Mouse (Mus musculus): ENCODE results near the gene Slc9a7. TPM values are rescaled to one million over a fixed set of nuclear protein-coding genes. Genes with fewer than 3 reads are reported as not detected.

Gene Slc9a7
- polyA plus RNA-seq, 1 experiment from 2014 or later: 6.6 TPM

- Histone ChIP-seq H3K4me3 (replicated peaks; ENCODE audit: low read length) (no peak overlapping the region), H3K9ac (replicated peaks; ENCODE audit: low read depth, low read length) (no peak overlapping the region), H3K4me2 (ENCODE audit: low read length) (no peak overlapping the region), H3K36me3 (ENCODE audit: control insufficient read depth, insufficient read depth) (no peaks in the 10 kb centered on the region), H3K27me3 (replicated peaks; ENCODE audit: control insufficient read depth, insufficient read depth, low read length) (no peaks in the 10 kb centered on the region), H3K4me1 (replicated peaks; ENCODE audit: control insufficient read depth, insufficient read depth, low read length) (no peaks in the 10 kb centered on the region), H3K9me3 (ENCODE audit: control insufficient read depth, low read length) (no peaks in the 10 kb centered on the region), H3K27ac (ENCODE audit: low read length) (no peak overlapping the region)
- no peak for ATAC-seq
Measured at GRCm38 (mm10) chrX:20168430-20168829, 123.2 kb downstream of the Slc9a7 start.

- H3K4me1 ChIP-seq (replicated peaks; ENCODE audit: control insufficient read depth, insufficient read depth, low read length): no peaks in the 10 kb centered on the region
- no peak overlapping the region for H3K27ac ChIP-seq (ENCODE audit: low read length)
- no peak for ATAC-seq
- no peaks in the 10 kb centered on the region for H3K27me3 ChIP-seq (replicated peaks; ENCODE audit: control insufficient read depth, insufficient read depth, low read length)
- no peak overlapping the region for H3K4me3 ChIP-seq (replicated peaks; ENCODE audit: low read length)
- 74% methylated on average over 3 of the region's 3 CpGs for WGBS
- no peak overlapping the region for H3K9ac ChIP-seq (replicated peaks; ENCODE audit: low read depth, low read length)
- H3K9me3 ChIP-seq (ENCODE audit: control insufficient read depth, low read length): no peaks in the 10 kb centered on the region
- no peak overlapping the region for H3K4me2 ChIP-seq (ENCODE audit: low read length)
- H3K36me3 ChIP-seq (ENCODE audit: control insufficient read depth, insufficient read depth): no peaks in the 10 kb centered on the region
Measured at GRCm38 (mm10) chrX:20164984-20165383, 126.6 kb downstream of the Slc9a7 start.

- H3K27me3 ChIP-seq (replicated peaks; ENCODE audit: control insufficient read depth, insufficient read depth, low read length): no peaks in the 10 kb centered on the region
- no peaks in the 10 kb centered on the region for H3K9me3 ChIP-seq (ENCODE audit: control insufficient read depth, low read length)
- no peak overlapping the region for H3K9ac ChIP-seq (replicated peaks; ENCODE audit: low read depth, low read length)
- H3K4me3 ChIP-seq (replicated peaks; ENCODE audit: low read length): no peak overlapping the region
- H3K4me1 ChIP-seq (replicated peaks; ENCODE audit: control insufficient read depth, insufficient read depth, low read length): no peaks in the 10 kb centered on the region
- no peak overlapping the region for H3K4me2 ChIP-seq (ENCODE audit: low read length)
- no peak overlapping the region for H3K27ac ChIP-seq (ENCODE audit: low read length)
- no peaks in the 10 kb centered on the region for H3K36me3 ChIP-seq (ENCODE audit: control insufficient read depth, insufficient read depth)
- WGBS: 10% methylated on average over 4 of the region's 4 CpGs
- peak; percentile 52 for ATAC-seq
Measured at GRCm38 (mm10) chrX:20162322-20162711, 129.3 kb downstream of the Slc9a7 start.

- Histone ChIP-seq H3K9ac (replicated peaks; ENCODE audit: low read depth, low read length) (no peak overlapping the region), H3K4me2 (ENCODE audit: low read length) (no peak overlapping the region), H3K36me3 (ENCODE audit: control insufficient read depth, insufficient read depth) (no peaks in the 10 kb centered on the region), H3K27ac (ENCODE audit: low read length) (no peak overlapping the region), H3K4me3 (replicated peaks; ENCODE audit: low read length) (no peak overlapping the region), H3K27me3 (replicated peaks; ENCODE audit: control insufficient read depth, insufficient read depth, low read length) (no peaks in the 10 kb centered on the region), H3K9me3 (ENCODE audit: control insufficient read depth, low read length) (no peaks in the 10 kb centered on the region), H3K4me1 (replicated peaks; ENCODE audit: control insufficient read depth, insufficient read depth, low read length) (no peaks in the 10 kb centered on the region)
- ATAC-seq: no peak
- 60% methylated on average over 9 of the region's 9 CpGs for WGBS
Measured at GRCm38 (mm10) chrX:20161687-20162321, 129.8 kb downstream of the Slc9a7 start.

- Histone ChIP-seq H3K4me3 (replicated peaks; ENCODE audit: low read length) (no peak overlapping the region), H3K9ac (replicated peaks; ENCODE audit: low read depth, low read length) (no peak overlapping the region), H3K9me3 (ENCODE audit: control insufficient read depth, low read length) (no peaks in the 10 kb centered on the region), H3K4me2 (ENCODE audit: low read length) (no peak overlapping the region), H3K27me3 (replicated peaks; ENCODE audit: control insufficient read depth, insufficient read depth, low read length) (no peaks in the 10 kb centered on the region), H3K36me3 (ENCODE audit: control insufficient read depth, insufficient read depth) (no peaks in the 10 kb centered on the region), H3K4me1 (replicated peaks; ENCODE audit: control insufficient read depth, insufficient read depth, low read length) (no peaks in the 10 kb centered on the region), H3K27ac (ENCODE audit: low read length) (no peak overlapping the region)
- 42% methylated on average over 1 of the region's 1 CpGs for WGBS
- ATAC-seq: no peak
Measured at GRCm38 (mm10) chrX:20160301-20160700, 131.3 kb downstream of the Slc9a7 start.

GRCm38 (mm10) chrX:20157519-20157918 lies 134.1 kb downstream of the Slc9a7 start:
- no peaks in the 10 kb centered on the region for H3K36me3 ChIP-seq (ENCODE audit: control insufficient read depth, insufficient read depth)
- no peak overlapping the region for H3K27ac ChIP-seq (ENCODE audit: low read length)
- H3K4me3 ChIP-seq (replicated peaks; ENCODE audit: low read length): no peak overlapping the region
- no peak overlapping the region for H3K9ac ChIP-seq (replicated peaks; ENCODE audit: low read depth, low read length)
- 10% methylated on average over 2 of the region's 2 CpGs for WGBS
- H3K9me3 ChIP-seq (ENCODE audit: control insufficient read depth, low read length): no peaks in the 10 kb centered on the region
- no peak overlapping the region for H3K4me2 ChIP-seq (ENCODE audit: low read length)
- ATAC-seq: peak; percentile 62
- H3K27me3 ChIP-seq (replicated peaks; ENCODE audit: control insufficient read depth, insufficient read depth, low read length): no peaks in the 10 kb centered on the region
- H3K4me1 ChIP-seq (replicated peaks; ENCODE audit: control insufficient read depth, insufficient read depth, low read length): no peaks in the 10 kb centered on the region

GRCm38 (mm10) chrX:20129466-20129865 lies 162.1 kb downstream of the Slc9a7 start:
- 76% methylated on average over 1 of the region's 1 CpGs for WGBS
- Histone ChIP-seq H3K27me3 (replicated peaks; ENCODE audit: control insufficient read depth, insufficient read depth, low read length) (no peaks in the 10 kb centered on the region), H3K36me3 (ENCODE audit: control insufficient read depth, insufficient read depth) (no peaks in the 10 kb centered on the region), H3K9ac (replicated peaks; ENCODE audit: low read depth, low read length) (no peak overlapping the region), H3K27ac (ENCODE audit: low read length) (no peak overlapping the region), H3K4me3 (replicated peaks; ENCODE audit: low read length) (no peak overlapping the region), H3K4me1 (replicated peaks; ENCODE audit: control insufficient read depth, insufficient read depth, low read length) (no peaks in the 10 kb centered on the region), H3K9me3 (ENCODE audit: control insufficient read depth, low read length) (no peaks in the 10 kb centered on the region), H3K4me2 (ENCODE audit: low read length) (no peak overlapping the region)
- no peak for ATAC-seq

- H3K36me3 ChIP-seq (ENCODE audit: control insufficient read depth, insufficient read depth): no peaks in the 10 kb centered on the region
Measured at GRCm38 (mm10) chrX:20128951-20129350, 162.7 kb downstream of the Slc9a7 start.

GRCm38 (mm10) chrX:20125481-20125880 lies 166.1 kb downstream of the Slc9a7 start:
- no peaks in the 10 kb centered on the region for H3K9me3 ChIP-seq (ENCODE audit: control insufficient read depth, low read length)
- WGBS: 78% methylated on average over 2 of the region's 2 CpGs
- no peaks in the 10 kb centered on the region for H3K4me1 ChIP-seq (replicated peaks; ENCODE audit: control insufficient read depth, insufficient read depth, low read length)
- no peak overlapping the region for H3K9ac ChIP-seq (replicated peaks; ENCODE audit: low read depth, low read length)
- no peak overlapping the region for H3K4me3 ChIP-seq (replicated peaks; ENCODE audit: low read length)
- H3K36me3 ChIP-seq (ENCODE audit: control insufficient read depth, insufficient read depth): no peaks in the 10 kb centered on the region
- no peak overlapping the region for H3K27ac ChIP-seq (ENCODE audit: low read length)
- H3K4me2 ChIP-seq (ENCODE audit: low read length): no peak overlapping the region
- H3K27me3 ChIP-seq (replicated peaks; ENCODE audit: control insufficient read depth, insufficient read depth, low read length): no peaks in the 10 kb centered on the region
- no peak for ATAC-seq

More at GRCm38 (mm10) chrX:20128951-20129350, 162.7 kb downstream of the Slc9a7 start:
- Histone ChIP-seq H3K27ac (ENCODE audit: low read length) (no peak overlapping the region), H3K9me3 (ENCODE audit: control insufficient read depth, low read length) (no peaks in the 10 kb centered on the region), H3K4me3 (replicated peaks; ENCODE audit: low read length) (no peak overlapping the region), H3K4me2 (ENCODE audit: low read length) (no peak overlapping the region), H3K9ac (replicated peaks; ENCODE audit: low read depth, low read length) (no peak overlapping the region), H3K27me3 (replicated peaks; ENCODE audit: control insufficient read depth, insufficient read depth, low read length) (no peaks in the 10 kb centered on the region), H3K4me1 (replicated peaks; ENCODE audit: control insufficient read depth, insufficient read depth, low read length) (no peaks in the 10 kb centered on the region)
- no peak for ATAC-seq

- H3K4me2 ChIP-seq (ENCODE audit: low read length): no peak overlapping the region
- no peaks in the 10 kb centered on the region for H3K27me3 ChIP-seq (replicated peaks; ENCODE audit: control insufficient read depth, insufficient read depth, low read length)
- H3K4me1 ChIP-seq (replicated peaks; ENCODE audit: control insufficient read depth, insufficient read depth, low read length): no peaks in the 10 kb centered on the region
- H3K9me3 ChIP-seq (ENCODE audit: control insufficient read depth, low read length): no peaks in the 10 kb centered on the region
- no peak overlapping the region for H3K9ac ChIP-seq (replicated peaks; ENCODE audit: low read depth, low read length)
- 71% methylated on average over 2 of the region's 2 CpGs for WGBS
- H3K4me3 ChIP-seq (replicated peaks; ENCODE audit: low read length): no peak overlapping the region
- no peak overlapping the region for H3K27ac ChIP-seq (ENCODE audit: low read length)
- no peak for ATAC-seq
- no peaks in the 10 kb centered on the region for H3K36me3 ChIP-seq (ENCODE audit: control insufficient read depth, insufficient read depth)
Measured at GRCm38 (mm10) chrX:20117717-20118116, 173.9 kb downstream of the Slc9a7 start.
